Mouse (Mus musculus) embryo, embryonic 10.5 days (tissue): ENCODE measurements at regions not wholly inside any gene's neighbourhood (a gene's known extent, or its start where the extent isn't known, plus 50 kb on each side); places are given as distances from the start of the nearest gene placed in this dataset.
"Not testable (repeated sequence)": the region's sequence is repeated elsewhere in the genome, so short reads cannot be mapped to it uniquely, and the experiment has no call there.

Experiments used
- DNase-seq: peaks from one replicate; pipeline ENCODE4 v3.0.0-alpha.2; 2015; ENCODE audit warnings: low spot score

DNA sequence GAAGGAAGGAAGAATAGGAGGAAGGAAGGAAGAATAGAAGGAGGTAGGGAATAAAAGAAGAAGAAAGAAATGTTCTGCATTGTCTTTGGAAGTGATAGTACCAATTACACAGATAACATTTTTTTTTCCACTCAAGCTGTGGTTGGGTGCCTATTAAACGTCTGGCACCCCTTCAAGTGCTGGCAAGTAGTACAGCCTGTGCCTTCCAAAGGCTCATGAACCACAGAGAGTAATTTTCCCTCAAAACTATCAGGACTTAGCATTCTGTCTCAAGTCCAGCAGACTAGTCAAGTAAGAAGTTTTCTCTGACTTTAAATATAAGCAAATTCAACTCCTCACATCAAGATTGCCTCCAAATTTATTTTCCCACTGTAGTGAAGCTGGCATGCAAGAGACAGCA is 321.0 kb upstream of the Klf6 start:
- DNase-seq = no peak

DNA sequence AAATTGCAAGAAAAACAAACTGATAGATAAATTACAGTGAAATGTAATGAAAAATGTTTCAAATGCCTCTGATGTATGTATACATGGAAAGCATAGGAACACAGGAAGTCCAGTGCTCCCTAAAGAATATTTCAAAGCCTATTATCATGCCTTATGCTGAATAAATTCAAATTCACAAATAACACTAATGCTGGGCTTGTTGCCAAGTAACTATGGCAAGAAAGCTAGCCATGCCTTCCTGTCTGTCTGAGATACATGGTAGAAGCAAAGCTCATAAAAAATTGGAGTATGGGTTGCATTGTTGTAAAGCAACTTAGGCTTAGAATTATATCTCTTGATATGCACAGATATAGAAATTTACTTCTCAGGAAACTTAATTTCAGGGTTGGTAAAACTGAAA is 315.8 kb upstream of the Klf6 start:
- no peak for DNase-seq

DNA sequence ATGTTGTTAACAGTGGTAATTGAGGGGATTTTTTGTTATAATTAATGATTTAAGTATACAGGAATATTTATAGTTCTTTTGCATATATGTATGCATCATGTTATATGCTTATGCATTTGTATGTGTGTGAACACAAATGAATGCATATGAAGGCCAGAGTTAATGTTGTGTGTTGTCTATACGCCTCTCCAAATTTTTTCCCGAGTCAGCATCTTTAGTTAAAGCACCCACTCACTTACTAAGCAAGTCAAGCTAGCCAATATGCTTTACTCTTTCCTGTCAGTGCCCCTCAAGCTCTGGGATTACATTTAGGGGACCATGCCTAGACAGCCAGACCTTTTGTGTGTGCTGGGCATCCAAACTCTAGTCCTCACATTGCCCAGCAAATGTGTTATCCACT is 315.3 kb upstream of the Klf6 start:
- no peak for DNase-seq

DNA sequence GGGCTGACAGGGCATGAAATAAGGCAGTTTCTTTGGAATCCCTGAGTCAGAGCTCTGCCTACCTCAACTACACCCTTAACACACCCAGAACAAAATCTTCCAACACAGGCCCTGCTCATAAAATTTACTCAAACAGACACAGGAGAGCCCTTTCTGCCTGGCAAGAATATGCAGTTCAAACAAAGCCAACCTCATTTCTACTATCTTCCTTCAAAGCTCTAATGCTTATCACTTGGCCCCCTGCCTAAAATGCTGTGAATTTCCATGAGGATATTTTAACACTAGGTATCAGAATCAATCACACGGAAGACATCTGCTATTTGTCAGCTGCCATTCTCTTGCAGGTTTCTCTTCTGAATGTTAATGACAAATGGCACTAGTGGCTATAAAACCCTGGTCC is 314.3 kb upstream of the Klf6 start:
- DNase-seq = no peak

DNA sequence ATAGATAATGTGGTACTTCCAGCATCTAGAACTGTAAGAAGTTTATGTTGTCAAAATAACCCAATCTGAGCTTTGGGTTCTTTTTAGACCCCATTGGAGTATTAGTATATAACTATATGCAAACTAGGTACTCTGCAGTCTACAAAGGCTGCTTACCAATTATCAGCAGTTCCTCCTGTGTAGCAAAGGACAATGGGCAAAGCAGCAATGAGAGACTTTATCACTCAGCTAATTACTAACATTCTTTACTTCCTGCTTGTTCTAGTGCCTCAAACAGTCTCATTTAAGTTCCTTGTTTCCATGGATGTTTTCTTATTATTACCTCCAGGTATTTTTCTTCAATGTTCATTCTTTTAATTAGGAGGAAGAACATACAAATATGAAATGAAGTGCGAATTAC is 312.5 kb upstream of the Klf6 start:
- DNase-seq = no peak

DNA sequence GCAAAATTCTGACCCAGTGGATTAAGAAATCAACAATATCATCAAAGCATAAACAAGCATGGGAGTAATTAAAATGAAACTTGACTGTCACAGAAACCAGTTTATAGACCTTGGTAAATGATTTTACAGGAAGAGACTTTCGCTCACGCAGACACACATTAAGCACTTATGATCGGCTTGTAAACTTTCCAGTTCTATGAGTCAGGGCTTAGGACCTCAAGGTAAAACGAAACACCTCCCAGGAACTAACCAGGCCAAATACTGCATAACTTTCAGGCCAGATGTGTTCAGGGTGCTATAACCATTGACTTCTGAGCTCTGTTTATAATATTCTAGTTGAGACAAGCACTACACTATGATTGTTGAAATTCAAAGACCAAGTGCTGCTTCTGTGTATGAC is 312.1 kb upstream of the Klf6 start:
- no peak for DNase-seq

DNA sequence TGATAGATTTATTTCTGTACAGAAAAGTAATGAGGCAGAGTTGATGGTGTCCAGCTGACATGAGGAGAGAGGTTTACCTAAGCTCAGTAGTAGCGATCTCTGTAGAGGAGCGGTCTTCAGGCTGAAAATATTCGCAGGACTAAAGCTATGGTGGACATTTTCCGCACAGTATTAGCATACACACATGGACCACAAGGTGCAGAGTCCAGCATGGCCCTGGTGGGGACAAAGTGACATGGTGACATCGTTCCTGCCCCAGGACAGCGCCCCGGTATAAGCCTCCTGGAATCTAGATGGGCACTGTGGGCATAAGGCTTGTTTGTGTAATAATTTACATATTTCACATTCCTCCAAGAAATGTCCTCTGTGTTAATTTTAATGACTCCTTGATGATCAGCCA is 311.5 kb upstream of the Klf6 start:
- DNase-seq = no peak

DNA sequence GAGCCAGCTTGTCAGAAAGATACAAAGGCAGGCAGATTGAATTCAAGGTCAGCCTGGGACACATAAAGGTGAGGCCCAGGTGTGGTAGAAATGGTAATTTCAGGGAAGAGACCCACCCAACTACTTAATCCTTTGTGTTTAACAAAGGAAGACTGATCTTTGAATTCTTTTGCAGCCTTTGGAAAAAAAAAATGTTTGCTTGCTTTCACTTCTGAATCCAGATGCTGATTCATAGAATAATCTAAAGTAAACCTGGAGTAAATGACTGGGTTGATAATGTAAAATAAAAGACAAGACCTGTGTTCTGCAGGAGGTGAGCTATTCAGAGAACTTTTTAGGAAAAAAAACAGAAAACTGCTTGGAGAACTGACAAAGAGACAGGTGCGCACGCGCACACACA is 310.9 kb upstream of the Klf6 start:
- DNase-seq = no peak

DNA sequence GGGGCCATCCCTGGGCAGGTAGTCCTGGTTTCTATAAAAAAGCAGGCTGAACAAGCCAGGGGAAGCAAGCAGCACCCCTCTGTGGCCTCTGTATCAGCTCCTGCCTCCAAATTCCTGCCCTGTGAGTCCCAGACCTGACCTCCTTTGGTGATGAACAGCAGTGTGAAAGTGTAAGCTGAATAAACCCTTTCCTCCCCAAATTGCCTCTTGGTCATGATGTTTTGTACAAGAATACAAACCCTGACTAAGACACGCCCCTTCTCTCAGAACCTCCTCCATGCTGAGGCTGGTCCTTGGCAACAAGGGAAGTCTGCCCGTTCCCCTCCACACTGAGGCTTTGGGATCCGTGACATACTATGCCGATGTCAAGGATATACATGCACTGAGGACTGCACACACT is 310.2 kb upstream of the Klf6 start:
- DNase-seq = no peak

DNA sequence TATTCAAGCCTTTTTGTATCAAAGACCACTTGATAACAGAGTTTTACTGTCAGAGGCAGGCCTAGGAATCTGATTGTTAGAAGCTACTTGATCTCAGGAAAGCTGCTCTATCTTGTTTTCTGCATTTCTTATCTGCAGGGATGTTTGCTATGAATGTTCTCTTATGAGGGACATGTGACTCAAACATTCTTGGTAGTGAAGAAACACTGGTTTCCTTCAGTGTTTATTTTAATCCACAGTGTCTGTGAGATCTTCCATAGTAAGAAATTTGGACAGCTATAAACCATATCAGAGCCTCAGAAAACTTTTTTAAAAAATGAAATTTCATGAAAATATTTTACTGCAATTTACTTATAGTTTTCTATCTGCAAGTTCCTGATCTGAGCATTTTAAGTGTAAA is 307.8 kb upstream of the Klf6 start:
- no peak for DNase-seq

DNA sequence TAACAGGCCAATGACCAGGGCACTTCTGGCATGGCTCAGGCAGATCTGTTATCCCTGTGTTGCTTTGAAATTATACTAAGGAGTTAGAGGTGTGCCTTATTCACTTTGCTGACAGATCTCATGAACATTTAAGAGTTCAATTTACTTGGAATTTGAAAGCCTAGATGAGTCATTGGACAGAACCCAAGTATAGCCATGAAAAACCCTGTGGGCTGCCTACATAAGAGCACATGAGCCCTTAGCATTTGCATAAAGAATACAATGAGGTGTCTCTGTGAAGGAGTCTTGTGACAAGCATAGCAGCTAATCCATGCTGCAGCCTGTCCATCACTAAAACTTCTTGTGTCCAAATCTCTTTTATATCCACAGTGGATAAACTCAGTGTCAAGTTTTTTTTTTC is 303.2 kb upstream of the Klf6 start:
- no peak for DNase-seq

DNA sequence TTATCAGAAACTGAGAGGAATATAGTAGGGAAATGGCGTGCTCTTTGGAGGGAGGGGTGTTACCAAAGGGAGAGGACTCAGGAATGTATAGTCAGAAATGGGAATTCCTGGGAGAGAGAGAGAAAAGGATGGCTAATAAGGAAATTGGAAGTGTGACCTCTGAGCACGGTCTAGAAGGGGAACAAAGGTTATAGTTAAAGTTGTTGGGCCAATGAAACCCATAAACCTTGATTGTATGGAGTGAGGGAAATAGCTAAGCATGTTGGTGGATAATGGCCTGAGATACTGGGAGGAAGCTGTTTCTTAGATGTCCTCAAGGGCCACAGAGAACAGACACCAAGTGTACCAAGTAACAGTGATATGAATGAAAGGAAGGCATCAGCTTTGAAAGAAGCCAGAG is 294.8 kb upstream of the Klf6 start:
- DNase-seq = no peak

DNA sequence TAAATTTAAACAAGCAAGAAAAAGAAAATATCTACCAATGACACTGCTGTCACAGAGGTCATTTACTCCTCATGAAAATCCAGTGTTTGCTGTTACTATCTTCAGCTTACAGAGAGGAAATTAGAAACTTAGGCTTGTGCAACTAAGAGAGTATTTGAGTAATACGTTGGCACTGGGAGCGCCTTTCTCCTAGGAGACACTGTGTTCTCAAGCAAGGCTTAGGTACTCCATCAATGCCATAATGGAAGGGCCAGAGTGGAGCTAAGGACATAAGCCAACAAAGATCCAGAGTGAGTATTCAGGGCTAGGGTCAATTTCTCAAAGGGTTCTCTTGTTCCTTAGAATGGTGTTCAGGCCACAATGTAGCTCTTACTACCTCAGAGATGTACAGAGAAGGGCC is 294.4 kb upstream of the Klf6 start:
- no peak for DNase-seq

DNA sequence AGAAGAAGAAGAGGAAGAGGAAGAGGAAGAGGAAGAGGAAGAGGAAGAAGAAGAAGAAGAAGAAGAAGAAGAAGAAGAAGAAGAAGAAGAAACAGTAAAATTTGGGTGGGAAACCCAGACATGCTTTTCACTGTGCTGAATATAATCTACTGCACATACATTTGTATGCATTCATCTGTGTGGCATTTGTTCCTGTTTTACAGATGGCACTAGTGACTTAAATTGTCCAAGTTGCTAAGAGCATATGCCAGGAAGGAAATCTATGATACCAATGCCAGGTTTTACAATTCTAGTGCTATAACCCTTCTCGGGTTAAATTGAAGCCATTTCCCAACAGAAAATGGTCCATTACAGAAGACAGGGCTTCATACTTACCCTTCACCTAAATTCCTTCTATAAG is 291.7 kb upstream of the Klf6 start:
- DNase-seq = no peak

DNA sequence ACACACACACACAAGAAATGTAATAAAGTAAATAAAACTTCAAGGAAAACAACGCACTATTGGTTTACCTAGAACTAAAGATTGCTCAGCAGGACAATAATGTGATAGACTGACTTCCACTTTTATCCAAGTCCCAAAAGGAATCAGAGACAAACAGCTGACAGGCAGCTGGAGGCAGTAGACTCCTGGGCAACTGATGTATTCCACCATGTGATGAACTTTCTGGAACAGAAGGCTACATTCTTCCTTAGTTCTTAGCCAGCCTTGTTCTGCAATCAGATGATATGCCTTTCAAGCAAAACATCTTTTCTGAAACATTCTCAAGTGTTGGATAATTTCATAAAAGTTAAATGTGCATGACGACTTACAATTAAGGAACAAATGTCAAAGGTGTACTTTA is 290.9 kb upstream of the Klf6 start:
- DNase-seq = no peak

DNA sequence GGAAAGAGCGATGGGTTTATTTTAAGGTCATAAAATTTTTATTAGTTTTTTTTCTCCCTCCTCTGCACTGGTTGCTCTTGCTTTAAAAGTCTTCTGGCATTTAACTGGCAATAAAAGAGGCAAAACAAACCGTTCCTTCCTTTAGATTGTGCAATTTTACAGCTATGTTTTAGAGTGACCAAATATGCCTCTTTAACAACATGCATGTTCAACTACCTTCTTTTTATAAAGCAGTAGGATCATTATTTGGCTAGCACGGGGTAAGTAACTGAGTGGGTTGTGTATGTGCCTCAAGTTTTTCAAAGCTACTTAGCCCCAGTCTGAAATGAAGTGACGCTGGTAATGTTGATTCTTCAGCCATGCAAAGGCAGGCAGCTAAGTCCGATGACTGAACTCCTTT is 284.7 kb upstream of the Klf6 start:
- DNase-seq = no peak

DNA sequence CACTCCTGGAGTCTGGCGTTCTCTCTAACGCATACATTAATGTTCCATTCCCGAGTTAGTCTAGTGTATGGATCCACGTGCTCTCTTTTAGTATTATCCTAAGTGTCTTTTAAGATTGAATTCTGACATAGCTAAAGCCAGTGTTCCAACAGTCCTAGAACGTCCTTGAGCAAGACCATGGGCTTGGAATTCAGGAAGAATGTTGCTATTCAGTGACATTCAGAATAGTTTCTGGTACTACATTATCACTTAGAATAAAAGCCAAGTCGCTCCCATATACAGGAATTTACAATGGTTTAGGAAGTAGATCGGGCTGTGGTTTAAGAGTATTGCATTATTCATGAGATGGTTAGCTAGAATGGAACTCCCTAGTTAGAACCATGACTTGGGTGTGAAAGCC is 277.6 kb upstream of the Klf6 start:
- not testable (repeated sequence) for DNase-seq

DNA sequence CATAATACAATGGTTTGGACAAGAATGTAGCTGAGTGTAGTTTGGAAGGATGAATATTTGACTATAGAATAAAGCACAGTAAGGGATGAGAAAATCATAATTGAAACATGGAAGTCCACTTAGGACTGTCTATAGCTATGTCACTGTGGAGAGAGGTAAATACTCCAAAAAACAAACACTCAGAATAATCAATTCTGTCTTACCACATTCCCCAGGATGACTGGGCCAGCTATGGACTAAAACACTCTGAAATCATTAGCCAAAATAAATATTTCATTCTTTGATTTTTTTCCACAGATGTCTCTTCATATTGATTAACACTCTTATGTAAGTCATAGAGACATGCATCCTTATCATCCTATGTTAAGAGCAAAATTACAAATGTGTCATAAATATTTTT is 274.1 kb upstream of the Klf6 start:
- no peak for DNase-seq

DNA sequence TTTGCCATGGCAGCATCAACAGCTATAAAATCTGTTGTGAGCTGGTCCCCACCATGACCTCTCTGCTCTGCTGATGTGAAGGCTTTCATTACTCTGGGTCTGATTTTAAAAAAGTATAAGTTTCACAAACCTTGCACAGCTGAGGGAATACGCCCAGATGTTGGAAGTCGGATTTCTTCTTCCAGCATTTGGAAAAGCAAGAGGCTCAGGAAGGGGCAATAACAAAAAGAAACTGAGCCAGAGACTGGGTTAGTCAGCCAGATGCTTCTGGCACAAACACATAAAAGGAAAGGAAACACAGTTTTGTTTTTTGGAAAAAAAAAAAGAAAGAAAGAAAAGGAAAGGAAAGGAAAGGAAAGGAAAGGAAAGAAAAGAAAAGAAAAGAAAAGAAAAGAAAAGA is 270.0 kb upstream of the Klf6 start:
- no peak for DNase-seq

DNA sequence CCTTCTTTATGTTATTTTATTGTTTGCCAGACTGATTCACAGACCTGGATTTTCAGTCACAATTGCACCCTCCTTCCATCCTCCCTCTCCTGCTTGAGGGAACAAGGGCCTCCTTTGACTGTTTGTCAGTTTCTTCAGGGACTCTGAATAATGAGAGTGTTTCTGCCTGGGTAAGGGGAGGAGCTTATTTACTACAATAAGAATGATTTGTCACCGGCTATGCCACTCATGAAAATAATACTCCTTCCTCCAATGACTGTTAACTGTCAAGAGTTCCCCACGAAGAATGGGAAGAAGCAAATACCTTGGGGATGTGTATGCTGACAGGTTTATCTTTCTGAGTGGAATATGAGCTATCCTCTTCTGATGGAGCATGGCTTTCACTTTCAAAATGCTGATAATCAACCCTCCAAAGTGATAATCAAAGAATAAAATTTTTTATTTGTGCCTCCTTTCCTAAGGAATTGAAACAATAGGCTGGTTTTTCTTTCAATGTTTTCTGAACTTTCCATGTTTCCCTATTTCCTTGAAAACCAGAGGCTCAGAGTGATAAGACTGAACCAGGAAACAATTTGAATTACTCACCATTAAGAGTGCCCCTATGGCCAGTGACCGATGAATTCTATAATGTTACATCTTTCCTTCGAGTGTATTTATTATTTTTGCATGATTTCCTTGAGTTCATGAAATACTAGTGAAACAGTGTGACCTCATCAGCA is 269.3 kb upstream of the Klf6 start:
- peak; percentile 48 for DNase-seq

DNA sequence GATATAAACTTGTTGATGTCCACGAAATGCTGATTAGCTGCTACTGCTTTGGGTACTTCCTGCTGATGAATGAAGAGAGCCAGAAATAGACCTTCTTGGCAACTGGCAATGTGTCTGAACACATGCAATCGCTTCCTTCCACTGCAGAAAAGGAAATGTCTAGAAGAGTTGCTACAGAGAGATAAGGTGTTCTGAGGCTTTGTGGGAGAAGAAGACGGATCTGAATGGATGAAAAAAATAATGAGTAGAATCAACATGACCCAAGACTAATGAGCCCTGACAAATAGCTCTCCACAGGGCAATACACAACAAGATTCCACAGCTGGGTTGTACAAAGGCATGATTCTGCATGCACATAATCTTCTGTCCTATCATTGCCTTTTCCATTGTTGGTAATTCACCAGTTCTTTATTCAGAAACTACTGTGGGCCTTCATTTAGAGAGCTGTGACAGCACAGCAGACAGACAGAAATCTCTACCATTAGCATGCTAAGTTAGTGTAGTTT is 268.7 kb upstream of the Klf6 start:
- DNase-seq = peak; percentile 17

DNA sequence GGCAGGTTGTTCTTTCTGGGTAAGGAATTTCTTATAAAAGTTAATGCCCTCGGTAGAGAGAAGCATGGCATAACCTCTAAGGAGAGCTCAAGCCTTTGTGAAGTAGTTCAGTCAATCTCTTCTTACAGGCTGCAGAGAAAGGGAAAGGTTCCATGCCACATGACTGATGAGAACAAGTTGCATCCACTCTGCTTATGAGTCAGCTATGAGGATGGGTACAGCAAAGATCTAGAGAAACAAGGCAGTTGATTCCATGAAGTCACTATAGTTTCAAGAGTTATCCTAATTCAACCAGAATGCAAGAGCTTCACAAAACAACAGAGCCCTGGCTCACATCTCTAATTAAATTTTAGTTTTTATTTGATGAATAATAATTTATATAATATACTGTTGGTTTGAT is 259.6 kb upstream of the Klf6 start:
- no peak for DNase-seq

DNA sequence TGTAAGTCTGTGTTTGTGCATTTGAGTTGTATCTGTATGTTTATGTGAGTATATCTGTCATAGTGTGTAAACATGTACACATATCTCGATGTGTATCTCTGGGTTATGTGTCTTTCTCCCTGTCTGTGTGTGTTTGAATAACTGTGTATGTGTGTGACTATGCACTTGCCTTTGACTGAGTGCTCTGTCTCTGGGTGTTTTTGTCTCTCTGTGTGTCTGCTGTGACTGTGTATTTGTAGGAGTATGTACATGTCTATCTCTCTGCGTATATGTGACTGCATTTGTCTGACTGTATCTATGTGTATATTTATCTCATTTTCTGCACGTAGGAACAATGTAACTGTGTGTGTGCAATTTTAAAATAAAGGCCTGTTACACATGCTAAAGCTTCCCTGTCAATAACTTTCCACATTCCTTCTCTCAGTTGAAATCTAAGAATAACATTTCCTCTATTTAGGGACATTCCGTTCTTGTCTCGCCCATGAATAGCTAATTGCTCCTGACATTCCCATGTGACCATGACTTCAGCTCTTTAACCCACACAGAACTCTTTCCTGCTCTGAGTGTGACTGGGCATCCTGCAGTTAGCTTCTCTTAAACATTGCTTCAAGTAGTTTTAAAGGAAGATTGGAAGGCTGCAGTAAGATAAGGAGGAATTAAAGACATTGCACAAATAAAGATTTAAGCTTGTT is 257.2 kb upstream of the Klf6 start:
- DNase-seq = peak; percentile 37

DNA sequence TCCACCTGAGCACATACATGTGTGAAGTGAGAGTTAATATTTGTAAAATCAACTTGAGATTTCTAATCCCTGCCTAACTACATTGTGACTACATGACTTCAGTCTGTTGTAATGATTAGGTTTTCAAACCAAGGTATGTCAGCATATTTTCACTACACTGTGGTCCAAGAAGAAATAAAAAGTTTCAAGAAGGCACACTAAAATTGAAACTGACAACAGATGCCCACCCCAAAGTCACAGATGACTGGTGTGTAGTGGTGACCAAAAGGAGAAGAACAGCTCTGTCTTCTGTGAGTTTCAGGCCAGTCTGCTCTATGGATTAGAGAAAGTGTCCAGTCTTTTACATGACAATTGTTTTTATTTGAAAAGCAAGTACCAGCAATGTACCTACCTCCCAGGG is 255.9 kb upstream of the Klf6 start:
- no peak for DNase-seq
